Mouse (Mus musculus) lung, postnatal 25 days (tissue): ENCODE data around the gene Aanat.
"Not testable (repeated sequence)": the region's sequence is repeated elsewhere in the genome, so short reads cannot be mapped to it uniquely, and the experiment has no call there.

ENCODE experiments used
- DNase-seq: peaks from one replicate; pipeline ENCODE4 v3.0.0; 2022; ENCODE audit warnings: low spot score

Aanat gene

DNA sequence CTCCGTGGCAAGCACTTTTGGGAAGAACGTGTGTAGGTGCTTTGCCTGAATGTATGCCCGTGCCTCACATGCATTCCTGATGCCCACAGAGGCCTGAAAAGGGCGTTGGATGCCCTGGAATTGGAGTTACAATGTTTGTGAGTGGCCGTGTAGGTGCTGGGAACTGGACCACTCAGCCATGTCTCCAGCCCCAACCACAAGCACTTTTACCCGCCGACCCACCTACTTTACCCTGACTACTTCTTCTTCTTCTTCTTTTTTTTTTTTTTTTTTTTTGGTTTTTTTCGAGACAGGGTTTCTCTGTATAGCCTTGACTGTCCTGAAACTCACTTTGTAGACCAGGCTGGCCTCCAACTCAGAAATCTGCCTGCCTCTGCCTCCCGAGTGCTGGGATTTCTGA, 24.9 kb downstream of the Aanat start:
- not testable (repeated sequence) for DNase-seq

DNA sequence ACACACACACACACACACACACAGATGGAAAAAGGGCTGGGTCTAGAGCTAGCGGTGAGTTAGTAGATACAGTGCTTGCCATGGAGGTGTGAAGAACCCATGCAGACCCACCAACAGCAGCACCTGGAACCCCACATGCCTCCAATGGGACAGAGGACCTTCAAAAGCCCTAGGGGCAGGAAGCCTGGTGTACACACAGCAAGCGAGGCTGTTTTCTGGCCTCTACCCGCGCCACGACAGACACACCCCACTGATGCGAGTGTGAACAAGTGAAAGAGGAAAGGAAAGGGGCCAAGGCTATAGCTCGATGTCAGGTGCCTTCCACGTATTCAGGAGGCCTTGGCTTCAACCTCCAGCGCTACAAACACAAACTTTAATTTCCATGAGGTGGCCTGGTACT, 25.7 kb downstream of the Aanat start:
- DNase-seq = no peak

GRCm38 (mm10) chr11:116612554-116612953, 26.3 kb downstream of the Aanat start:
- no peak for DNase-seq

DNA sequence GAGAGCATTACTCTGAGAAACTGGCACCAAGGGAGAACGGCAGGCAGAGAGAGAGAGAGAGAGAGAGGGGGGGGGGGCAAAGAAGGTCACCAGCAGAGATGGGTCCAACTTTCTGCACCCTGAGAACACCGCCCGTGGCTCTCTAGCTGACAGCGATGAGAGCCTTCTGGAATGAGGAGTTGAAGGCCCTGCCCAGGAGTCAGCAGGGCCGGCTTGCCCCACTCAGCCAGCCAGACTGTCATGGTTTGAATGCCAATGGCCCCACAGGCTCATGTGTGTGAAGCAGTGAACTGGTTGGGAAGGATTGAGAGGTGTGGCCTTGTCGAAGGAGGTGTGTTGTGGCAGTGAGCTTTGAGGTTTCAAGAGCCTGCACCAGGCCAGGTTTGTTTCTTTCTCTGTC, 27.0 kb downstream of the Aanat start:
- DNase-seq = no peak

DNA sequence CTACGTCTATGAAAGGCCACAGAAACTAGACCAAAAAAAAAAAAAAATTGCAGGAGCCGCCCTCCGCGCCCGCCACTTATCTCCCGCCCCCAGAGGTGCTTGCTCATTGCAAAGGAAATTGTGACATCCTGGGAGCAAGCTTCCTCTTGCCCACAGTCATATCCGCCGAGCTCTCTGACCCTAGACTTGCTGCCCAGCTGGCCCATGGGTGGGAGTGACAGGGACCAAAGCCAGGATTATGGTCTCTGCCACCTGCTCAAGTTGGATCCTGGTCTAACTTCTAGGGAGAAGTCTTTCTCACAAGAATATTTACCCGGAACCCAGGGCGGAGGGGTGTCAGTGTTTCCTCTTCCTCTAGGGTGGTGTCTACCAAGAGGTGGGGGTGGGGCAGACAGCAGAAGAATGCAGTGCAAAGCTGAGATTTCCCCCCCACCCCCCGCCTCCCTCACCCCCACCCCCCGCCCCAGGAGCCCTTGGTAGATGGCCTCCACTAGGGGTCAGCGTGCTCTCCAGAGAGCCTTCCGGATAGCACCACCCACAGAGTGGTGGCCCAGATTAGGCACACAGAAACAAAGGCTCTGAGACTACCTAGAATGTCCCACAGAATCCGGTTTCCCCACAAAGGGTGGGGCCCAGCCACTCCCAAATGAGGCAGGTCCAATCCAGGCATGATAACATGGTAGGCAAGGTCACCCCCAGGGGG, 29.7 kb downstream of the Aanat start:
- peak; percentile 86 for DNase-seq

- DNase-seq = no peak
Observed at GRCm38 (mm10) chr11:116616438-116617118, 30.3 kb downstream of the Aanat start.

DNA sequence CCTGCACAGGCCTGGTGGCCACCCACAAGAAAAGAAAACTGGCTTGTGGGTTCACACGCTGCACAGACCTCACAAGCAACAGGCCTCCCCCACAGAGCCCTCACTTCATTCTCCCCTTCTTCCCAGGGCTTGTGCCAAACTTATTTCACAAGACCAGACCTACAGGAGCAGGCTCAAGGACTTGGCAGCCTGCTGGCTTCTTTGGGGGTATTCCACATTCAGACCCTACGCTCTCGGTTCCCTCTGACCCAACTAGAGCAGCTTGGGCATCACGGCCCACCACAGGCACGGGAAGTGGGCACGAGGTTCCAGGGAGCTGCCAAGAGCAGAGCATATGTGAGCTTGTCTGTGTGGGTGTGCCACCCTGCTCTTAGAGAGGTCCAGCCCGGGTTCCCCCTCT, 31.4 kb downstream of the Aanat start:
- DNase-seq = peak; percentile 73

- no peak for DNase-seq
Observed at GRCm38 (mm10) chr11:116618666-116619065, 32.4 kb downstream of the Aanat start.

DNA sequence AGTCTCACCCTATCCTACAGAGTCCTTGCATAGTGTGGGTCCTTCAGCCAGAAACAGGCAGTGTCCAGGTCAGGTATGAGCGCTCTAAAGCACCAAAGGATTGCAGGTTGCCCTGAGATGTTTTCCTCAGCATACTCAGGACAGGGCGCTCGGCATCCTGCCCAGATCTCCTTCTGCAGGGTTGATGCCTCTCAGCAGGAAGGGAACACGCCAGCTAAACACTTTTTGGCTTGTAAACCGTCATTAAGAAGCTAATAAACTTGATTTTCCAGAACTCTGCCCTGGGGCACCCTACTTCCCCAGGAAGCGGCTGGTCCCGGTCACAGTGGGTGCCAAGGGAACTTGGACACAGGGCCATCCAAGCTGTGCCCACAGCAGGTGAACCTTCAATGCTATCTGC, 32.9 kb downstream of the Aanat start:
- DNase-seq = peak; percentile 79

GRCm38 (mm10) chr11:116619561-116619960, 33.3 kb downstream of the Aanat start:
- no peak for DNase-seq

- peak; percentile 84 for DNase-seq
Observed at GRCm38 (mm10) chr11:116620073-116620472, 33.8 kb downstream of the Aanat start.

DNA sequence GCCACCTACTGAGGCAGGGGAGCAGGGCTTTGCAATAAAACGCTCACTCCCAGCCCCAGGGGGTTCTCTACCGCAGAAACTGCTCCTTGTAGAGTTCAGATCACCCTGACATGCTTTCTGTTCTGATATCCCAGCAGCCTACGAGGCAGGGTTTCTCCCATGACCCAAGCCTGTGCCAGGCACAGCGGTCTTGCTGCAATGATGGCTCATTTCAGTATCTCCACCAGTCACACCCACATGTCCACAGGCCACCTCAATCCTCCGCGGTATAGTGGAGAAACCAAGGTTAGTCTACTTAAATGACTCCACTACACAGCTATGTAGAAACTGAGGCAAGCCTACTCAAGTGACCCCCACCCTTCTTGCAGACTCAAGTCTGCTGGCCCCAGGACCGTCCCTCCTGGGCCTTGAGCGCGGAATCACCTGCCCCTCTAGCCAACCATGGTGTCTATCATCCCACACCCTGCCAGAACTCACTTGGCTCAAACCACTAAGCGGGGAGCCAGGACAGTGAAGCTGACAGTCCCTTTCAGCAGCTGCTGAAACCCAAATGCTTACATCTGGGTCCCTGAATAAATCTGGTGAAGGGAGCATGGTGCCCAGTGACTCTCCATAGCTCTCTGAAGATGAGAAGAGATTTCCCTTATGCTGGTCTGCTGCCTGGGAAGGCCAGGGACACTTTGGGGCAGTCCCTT, 34.5 kb downstream of the Aanat start:
- DNase-seq = no peak

DNA sequence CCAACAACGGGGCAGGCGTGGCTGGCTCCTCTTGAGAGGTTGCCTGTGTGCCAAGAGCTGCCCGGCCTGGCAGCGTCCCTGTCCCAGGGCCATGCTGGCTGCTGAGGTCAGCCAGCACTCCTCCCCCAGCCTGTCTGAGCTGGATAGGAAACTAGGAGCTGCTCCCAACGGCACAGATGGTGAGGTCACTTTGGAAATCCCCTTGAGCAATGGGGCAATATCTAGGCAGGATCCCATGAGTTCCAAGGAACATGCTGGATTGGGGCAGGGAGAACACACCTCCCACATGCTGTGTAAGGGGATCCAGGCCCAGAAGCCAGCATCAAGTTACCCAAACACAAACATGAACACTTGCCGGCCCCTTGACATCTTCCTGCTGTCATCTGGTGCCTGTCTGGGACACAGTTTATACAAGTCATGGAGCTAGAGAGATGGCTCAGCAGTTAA, 35.0 kb downstream of the Aanat start:
- DNase-seq = peak; percentile 95

DNA sequence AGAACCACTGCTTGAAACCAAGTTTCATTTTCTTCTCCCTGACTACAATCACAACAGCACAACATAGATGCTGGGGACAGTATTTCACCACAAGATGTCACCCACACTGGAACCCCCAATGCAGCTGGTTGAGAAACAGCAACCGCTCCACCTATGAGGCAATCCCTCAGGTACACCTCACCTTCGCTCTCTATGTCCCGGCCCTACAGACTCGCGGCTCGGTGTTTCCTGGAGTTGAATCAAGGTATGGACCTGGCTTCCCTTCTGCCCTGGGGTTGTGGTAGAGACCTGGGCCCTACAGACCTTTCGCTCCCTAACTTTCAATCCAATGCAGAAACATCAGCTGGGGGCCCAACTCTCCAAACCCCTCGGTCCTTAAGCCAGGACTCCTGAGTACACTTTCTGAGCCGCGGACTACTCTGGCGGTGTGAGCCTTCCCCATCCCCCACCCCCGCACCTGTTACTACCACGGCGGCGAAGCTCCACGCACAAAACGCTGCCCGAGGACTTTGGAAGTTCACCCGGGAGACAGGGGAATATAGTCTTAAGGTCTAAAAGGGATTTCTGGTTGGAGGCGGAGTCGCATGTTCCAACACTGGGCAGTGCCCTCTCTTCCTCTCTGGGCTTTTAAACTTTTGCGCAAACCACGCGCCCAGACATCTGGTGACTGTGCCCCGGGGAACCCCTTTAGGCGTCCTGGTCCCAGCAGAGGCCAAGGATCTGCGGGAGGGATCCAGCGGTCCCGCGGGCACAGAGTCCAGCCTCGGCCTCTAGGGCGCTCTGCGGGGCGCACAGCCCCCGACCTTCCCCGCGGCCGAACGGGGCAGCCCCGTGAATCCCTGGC, 37.3 kb downstream of the Aanat start:
- DNase-seq = no peak

- peak; percentile 87 for DNase-seq
Observed at GRCm38 (mm10) chr11:116624131-116624832, 38.0 kb downstream of the Aanat start.

- DNase-seq = no peak
Observed at GRCm38 (mm10) chr11:116625081-116626000, 39.1 kb downstream of the Aanat start.

DNA sequence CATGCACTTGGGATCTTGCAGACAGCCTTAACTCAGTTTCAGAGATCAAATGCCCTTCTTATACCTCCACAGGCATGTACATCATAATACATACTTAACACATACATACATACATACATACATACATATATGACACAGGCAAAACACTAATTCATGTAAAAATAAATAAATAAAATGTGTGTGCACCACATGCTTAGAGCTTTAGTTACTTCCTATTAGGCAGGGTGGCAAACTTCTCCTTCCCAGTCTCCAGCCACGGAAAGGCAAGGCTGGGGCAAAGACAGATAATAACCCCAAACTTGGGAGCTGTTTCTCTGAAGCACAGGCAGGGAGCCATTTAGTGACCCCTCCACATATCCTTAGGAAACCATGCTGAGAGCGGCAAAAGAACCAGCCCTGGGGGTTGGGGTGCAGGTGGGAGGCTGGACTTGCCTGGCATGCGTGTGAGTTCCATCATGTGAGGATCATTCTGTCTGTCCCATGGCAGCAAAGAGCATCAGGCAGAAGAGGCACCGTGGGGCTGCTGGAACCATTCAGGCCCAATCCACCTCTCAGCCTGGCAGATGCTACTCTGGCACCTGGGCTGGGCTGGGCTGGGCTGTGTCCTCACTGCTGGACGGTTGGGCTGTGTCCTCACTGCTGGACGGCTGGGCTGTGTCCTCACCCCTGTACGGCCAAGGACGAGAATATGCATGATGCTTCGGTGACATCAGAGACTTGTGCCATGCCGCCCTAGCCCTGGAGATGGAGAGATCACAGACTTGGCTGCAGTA, 40.3 kb downstream of the Aanat start, which contains the start of gene Rhbdf2:
Gene Rhbdf2 (minus strand): TSS at position 721 of the 773 bp plus-strand sequence.
- DNase-seq = no peak

GRCm38 (mm10) chr11:116627072-116628020, 41.1 kb downstream of the Aanat start:
- DNase-seq = no peak
